Mouse (Mus musculus) forebrain, embryonic 14.5 days (tissue): ENCODE results near the gene Gnat1. TPM values are rescaled to one million over a fixed set of nuclear protein-coding genes. Genes with fewer than 3 reads are reported as not detected.

Experiments used
- ATAC-seq: fragments of 200-750 bp; cut with Nextera tagmentation; 2 replicates; pipeline ENCODE4 v1.8.0; 2017; ENCODE audit warnings: mild to moderate bottlenecking, moderate library complexity
- DNase-seq: peaks from one replicate; pipeline ENCODE4 v3.0.0-alpha.2; 2015; ENCODE audit warnings: low spot score
- H3K27ac ChIP-seq: fragments of 300-500 bp; sonication (generic); 2 replicates; pipeline ENCODE4 v1.5.1; 2014; ENCODE audit warnings: low read depth, mild to moderate bottlenecking, control low read depth, low read length, moderate library complexity
- H3K27me3 ChIP-seq: fragments of 300-500 bp; sonication (generic); replicated peaks from 2 replicates; pipeline ENCODE4 v1.6.1; 2014; ENCODE audit warnings: low read length, control low read depth, mixed read lengths; ENCODE audit not compliant: control insufficient read depth, insufficient read depth
- H3K36me3 ChIP-seq: fragments of 300-500 bp; sonication (generic); 2 replicates; pipeline ENCODE4 v1.6.1; 2014; ENCODE audit warnings: low read length, control low read depth; ENCODE audit not compliant: control insufficient read depth, insufficient read depth
- H3K4me1 ChIP-seq: fragments of 300-500 bp; sonication (generic); 2 replicates; pipeline ENCODE4 v1.6.1; 2014; ENCODE audit warnings: antibody characterized with exemption, low read length, control low read depth; ENCODE audit not compliant: control insufficient read depth, insufficient read depth
- H3K4me2 ChIP-seq: fragments of 300-500 bp; sonication (generic); 2 replicates; pipeline ENCODE4 v1.6.1; 2014; ENCODE audit warnings: mild to moderate bottlenecking, control low read depth, low read length
- H3K4me3 ChIP-seq: fragments of 300-500 bp; sonication (generic); 2 replicates; pipeline ENCODE4 v1.5.1; 2014; ENCODE audit warnings: low read depth, low read length, control low read depth
- H3K9ac ChIP-seq: fragments of 300-500 bp; sonication (generic); 2 replicates; pipeline ENCODE4 v1.6.1; 2014; ENCODE audit warnings: mild to moderate bottlenecking, low read length, control low read depth, moderate library complexity
- H3K9me3 ChIP-seq: fragments of 300-500 bp; sonication (generic); replicated peaks from 2 replicates; pipeline ENCODE4 v1.6.1; 2016; ENCODE audit warnings: low read length, control low read depth, mixed read lengths; ENCODE audit not compliant: control insufficient read depth
- WGBS: fragments of 180-500 bp; shearing (Covaris S2); extraction: QIAGEN DNeasy Blood & Tissue Kit; methylation state at CpG from one replicate; pipeline ENCODE4 v1.1.7; 2014; 5-methylcytosine and 5-hydroxymethylcytosine counted together
- polyA plus RNA-seq: library from polyadenylated mRNA; unstranded; fragments of >200 nt; fragmentation: Nextera tagmentation; extraction: Ambion mirVana; gene quantifications from 2 replicates; pipeline ENCODE4 v1.2.1, GENCODE M21; 2014

Gene Gnat1
- polyA plus RNA-seq, 1 experiment from 2014 or later: 0.66 TPM

- no peak overlapping the region for H3K4me2 ChIP-seq
- 88% methylated on average over 12 of the region's 12 CpGs for WGBS
- DNase-seq: no peak
Observed at GRCm38 (mm10) chr9:107625351-107626128, 54.0 kb downstream of the Gnat1 start.

GRCm38 (mm10) chr9:107624951-107625350 lies 54.6 kb downstream of the Gnat1 start:
- 85% methylated on average over 3 of the region's 3 CpGs for WGBS
- H3K4me1 ChIP-seq: peaks cover 39% of the 10 kb centered on the region
- H3K9ac ChIP-seq: no peak overlapping the region
- ATAC-seq (no peak), DNase-seq (no peak)
- no peaks in the 10 kb centered on the region for H3K9me3 ChIP-seq
- H3K4me2 ChIP-seq: no peak overlapping the region
- H3K27ac ChIP-seq: 0 out of 2 replicates have a peak overlapping the region, but pooled peaks have one; percentile 0
- H3K4me3 ChIP-seq: no peak overlapping the region
- peaks cover 45% of the 10 kb centered on the region for H3K36me3 ChIP-seq
- no peaks in the 10 kb centered on the region for H3K27me3 ChIP-seq

More at GRCm38 (mm10) chr9:107625351-107626128, 54.0 kb downstream of the Gnat1 start:
- H3K9ac ChIP-seq: peak overlapping the region; percentile 13; the same call in 1 of the 2 replicates
- peak overlapping the region; percentile 96; the same call in 1 of the 2 replicates for H3K27ac ChIP-seq
- no peak for ATAC-seq
- no peak overlapping the region for H3K4me3 ChIP-seq
- H3K4me1 ChIP-seq: peaks cover 45% of the 10 kb centered on the region
- H3K9me3 ChIP-seq: no peaks in the 10 kb centered on the region
- H3K36me3 ChIP-seq: peaks cover 39% of the 10 kb centered on the region
- no peaks in the 10 kb centered on the region for H3K27me3 ChIP-seq

- WGBS: 73% methylated on average over 5 of the region's 5 CpGs
- no peak overlapping the region for H3K9ac ChIP-seq
- no peak overlapping the region for H3K4me3 ChIP-seq
- H3K36me3 ChIP-seq: peaks cover 47% of the 10 kb centered on the region
- H3K9me3 ChIP-seq: no peaks in the 10 kb centered on the region
- H3K4me2 ChIP-seq: no peak overlapping the region
- H3K4me1 ChIP-seq: peaks cover 35% of the 10 kb centered on the region
- H3K27ac ChIP-seq: peak overlapping the region; percentile 0; the same call in 1 of the 2 replicates
- ATAC-seq (no peak), DNase-seq (no peak)
- H3K27me3 ChIP-seq: no peaks in the 10 kb centered on the region
Observed at GRCm38 (mm10) chr9:107624539-107624938, 55.0 kb downstream of the Gnat1 start.

Other genes with a start within 250 kb of the Gnat1 start
- gene Tmem115, start 145.8 kb downstream of the Gnat1 start, polyA plus RNA-seq: 44.4 and 53.4 TPM in 2 replicates
- gene Cyb561d2, start 137.5 kb downstream of the Gnat1 start, polyA plus RNA-seq: 33.1 and 38.0 TPM in 2 replicates
- 83.2 and 83.8 TPM in 2 replicates for gene Nprl2, start 137.5 kb downstream of the Gnat1 start, polyA plus RNA-seq
- 4.3 and 4.6 TPM in 2 replicates for gene Zmynd10, start 132.4 kb downstream of the Gnat1 start, polyA plus RNA-seq
- 34.7 and 37.1 TPM in 2 replicates for gene Rassf1, start 128.2 kb downstream of the Gnat1 start, polyA plus RNA-seq
- gene Tusc2, start 116.5 kb downstream of the Gnat1 start, polyA plus RNA-seq: 105 and 107 TPM in 2 replicates
- 98.0 and 109 TPM in 2 replicates for gene Hyal2, start 111.8 kb downstream of the Gnat1 start, polyA plus RNA-seq
- gene Hyal1, start 102.8 kb downstream of the Gnat1 start, polyA plus RNA-seq: 2.6 and 3.3 TPM in 2 replicates
- 17.4 and 18.7 TPM in 2 replicates for gene Naa80, start 100.8 kb downstream of the Gnat1 start, polyA plus RNA-seq
- 0.66 and 1.0 TPM in 2 replicates for gene Hyal3, start 98.9 kb downstream of the Gnat1 start, polyA plus RNA-seq
- gene Ifrd2, start 92.1 kb downstream of the Gnat1 start, polyA plus RNA-seq: 18.7 and 19.1 TPM in 2 replicates
- gene Sema3b, start 70.5 kb downstream of the Gnat1 start, polyA plus RNA-seq: 0.85 and 1.3 TPM in 2 replicates
- 371 and 423 TPM in 2 replicates for gene Gnai2, start 44.3 kb downstream of the Gnat1 start, polyA plus RNA-seq
- gene Slc38a3, start 10.2 kb downstream of the Gnat1 start, polyA plus RNA-seq: 32.8 and 32.9 TPM in 2 replicates
- gene Sema3f, start 30.8 kb upstream of the Gnat1 start, polyA plus RNA-seq: 7.4 and 12.2 TPM in 2 replicates
- gene Rbm5, start 91.3 kb upstream of the Gnat1 start, polyA plus RNA-seq: 188 and 210 TPM in 2 replicates
- 69.4 and 89.9 TPM in 2 replicates for gene Rbm6, start 193.5 kb upstream of the Gnat1 start, polyA plus RNA-seq
- 23.5 and 27.2 TPM in 2 replicates for gene Mon1a, start 208.4 kb upstream of the Gnat1 start, polyA plus RNA-seq
- gene Mst1r, start 227.2 kb upstream of the Gnat1 start, polyA plus RNA-seq: 0.23 and 1.2 TPM in 2 replicates
- gene Actl11, start 248.8 kb upstream of the Gnat1 start, polyA plus RNA-seq: not detected in 2 replicates